Mouse (Mus musculus) brain, adult 2 months (tissue): ENCODE results near the gene Wdr20.

Experiments used
- DNase-seq: peaks from one replicate; pipeline ENCODE4 v3.0.0; 2011; ENCODE audit warnings: low read depth, low spot score

Wdr20 gene

GRCm38 (mm10) chr12:110851414-110851813, 113.7 kb downstream of the Wdr20 start:
- DNase-seq = no peak

- no peak for DNase-seq
These were observed 114.2 kb downstream of the Wdr20 start for GRCm38 (mm10) chr12:110851923-110852322.
